In the genomic region with DNA sequence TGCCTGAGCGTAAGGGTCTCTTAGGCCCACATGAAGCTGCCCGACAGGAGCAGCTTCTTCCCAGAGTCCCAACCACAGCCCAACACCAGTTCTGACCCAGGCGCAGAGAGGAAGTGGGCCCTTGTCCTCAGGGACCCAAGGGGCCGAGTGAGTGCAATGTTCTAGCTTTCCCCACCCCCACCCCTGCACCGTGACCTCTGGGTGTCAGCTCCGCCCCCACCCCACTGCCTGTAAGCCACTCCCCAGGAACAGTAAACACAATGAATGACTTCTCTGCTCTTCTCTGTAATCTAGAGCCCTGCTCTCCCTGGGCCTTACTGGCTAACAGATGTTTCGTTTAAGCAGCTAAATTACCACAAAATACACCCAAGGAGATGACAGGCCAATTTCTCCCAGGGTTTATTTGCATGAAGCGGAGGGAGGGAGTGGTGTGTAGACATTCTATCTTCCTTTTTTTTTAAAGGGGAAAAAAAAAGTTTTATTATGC, we compare ENCODE assay signal across 7 mouse cellular contexts. TPM values are rescaled to one million over a fixed set of nuclear protein-coding genes. Genes with fewer than 3 reads are reported as not detected.
DNase-seq lines count a peak whose midpoint lies in the region; ATAC-seq and TF ChIP-seq lines count a peak whose summit lies in the region.

No protein-coding gene starts in this region.

- no peaks in the 10 kb centered on the region for H3K9me3 ChIP-seq in forebrain, embryonic 15.5 days
- H3K9me3 ChIP-seq in kidney, embryonic 15.5 days (replicated peaks) = no peaks in the 10 kb centered on the region

- DNase-seq in adipocyte (ENCODE audit: low spot score) (peak; percentile 18), MN1 (ENCODE audit: low spot score) (no peak)
- peak; percentile 54 for DNase-seq in lung, postnatal 14 days
- peak in 1 of 2 experiments; percentile 58 for DNase-seq in spleen, adult 2 months (ENCODE audit: low read depth in 1 of 2, low spot score in 2 of 2)
- no peak for DNase-seq in left cerebral cortex, adult 18-20 months (ENCODE audit: low spot score in 2 of 2)

- H3K4me1 ChIP-seq in forebrain, embryonic 15.5 days = peaks cover 55% of the 10 kb centered on the region
- H3K4me1 ChIP-seq in kidney, embryonic 15.5 days = peaks cover 76% of the 10 kb centered on the region
- H3K4me1 ChIP-seq in spleen, adult 2 months (ENCODE audit: control insufficient read depth, insufficient read depth, insufficient read length) = peaks cover 73% of the 10 kb centered on the region

- no peaks in the 10 kb centered on the region for H3K27me3 ChIP-seq in forebrain, embryonic 15.5 days
- no peaks in the 10 kb centered on the region for H3K27me3 ChIP-seq in kidney, embryonic 15.5 days
- no peaks in the 10 kb centered on the region for H3K27me3 ChIP-seq in spleen, adult 2 months (ENCODE audit: control insufficient read depth, insufficient read depth, low read length)

- WGBS in forebrain, embryonic 15.5 days = 25% methylated on average over 8 of the region's 8 CpGs
- WGBS in kidney, embryonic 15.5 days = 16% methylated on average over 8 of the region's 8 CpGs
- 12% methylated on average over 8 of the region's 8 CpGs for WGBS in spleen, adult 2 months

- peak overlapping the region; percentile 82 for H3K27ac ChIP-seq in forebrain, embryonic 15.5 days (replicated peaks)
- peak overlapping the region; percentile 83 for H3K27ac ChIP-seq in kidney, embryonic 15.5 days
- H3K27ac ChIP-seq in spleen, adult 2 months (ENCODE audit: insufficient read depth, low read length) = peak overlapping the region; percentile 93

- ATAC-seq in forebrain, embryonic 15.5 days (replicated peaks) = no peak; the same call in 1 of the 2 replicates
- ATAC-seq in kidney, embryonic 15.5 days (replicated peaks; ENCODE audit: low FRiP score) = peak; percentile 82

- H3K4me2 ChIP-seq in forebrain, embryonic 15.5 days (replicated peaks) = no peak overlapping the region
- H3K4me2 ChIP-seq in kidney, embryonic 15.5 days = peak overlapping the region; percentile 34

- no peaks in the 10 kb centered on the region for H3K36me3 ChIP-seq in forebrain, embryonic 15.5 days
- no peaks in the 10 kb centered on the region for H3K36me3 ChIP-seq in kidney, embryonic 15.5 days
- H3K36me3 ChIP-seq in spleen, adult 2 months (ENCODE audit: control insufficient read depth, insufficient read depth, low read length) = no peaks in the 10 kb centered on the region

- no peak overlapping the region for H3K4me3 ChIP-seq in forebrain, embryonic 15.5 days
- no peak overlapping the region for H3K4me3 ChIP-seq in kidney, embryonic 15.5 days (replicated peaks)
- H3K4me3 ChIP-seq in spleen, adult 2 months (ENCODE audit: extremely low read depth, insufficient read depth, insufficient read length) = peak overlapping the region; percentile 24; the same call in 1 of the 2 replicates

- no peak overlapping the region for H3K9ac ChIP-seq in forebrain, embryonic 15.5 days (replicated peaks)
- H3K9ac ChIP-seq in kidney, embryonic 15.5 days = no peak overlapping the region

- TF ChIP-seq POLR2A in spleen, adult 2 months (IDR thresholded peaks at IDR 0.05; ENCODE audit: low read depth, low read length) = no peak; the same call in 1 of the 2 replicates

- TF ChIP-seq CTCF in spleen, adult 2 months (IDR thresholded peaks at IDR 0.05; ENCODE audit: extremely low read depth, insufficient read depth, insufficient read length, insufficient replicate concordance) = no peak

RNA-seq across cellular contexts. Expression of gene Vav2, which starts 15.1 kb away (rescaled TPM):
- polyA plus RNA-seq in forebrain, embryonic 15.5 days (2015; fragmentation: Nextera tagmentation; extraction: Ambion mirVana) = 12.6 and 13.9 TPM in 2 replicates
- polyA plus RNA-seq in kidney, embryonic 15.5 days (2015; fragmentation: Nextera tagmentation; extraction: Ambion mirVana) = 7.1 and 8.3 TPM in 2 replicates
- 53.8 and 67.1 TPM in 2 replicates for polyA plus RNA-seq in spleen, adult 2 months (2012; rRNA removed)
- total RNA-seq in left cerebral cortex, adult 18-20 months (2021) = 1 to 10 TPM; 7.9 to 9.8 TPM

RNA-seq across cellular contexts. Expression of gene Brd3os, which starts 30.4 kb away (rescaled TPM):
- 30.6 and 31.5 TPM in 2 replicates for polyA plus RNA-seq in forebrain, embryonic 15.5 days (2015; fragmentation: Nextera tagmentation; extraction: Ambion mirVana)
- 10.1 and 11.2 TPM in 2 replicates for polyA plus RNA-seq in kidney, embryonic 15.5 days (2015; fragmentation: Nextera tagmentation; extraction: Ambion mirVana)
- polyA plus RNA-seq in spleen, adult 2 months (2012; rRNA removed) = 1.8 and 2.4 TPM in 2 replicates
- total RNA-seq in left cerebral cortex, adult 18-20 months (2021) = 10 to 100 TPM; 27.8 to 28.3 TPM

Comparison
In these comparisons a context has a peak if more than half of its experiments do, and no peak if none do; other contexts are left out.
1. DNase-seq: peak in adipocyte (single experiment) and lung, postnatal 14 days (single experiment); none in left cerebral cortex, adult 18-20 months (0 of 2) and MN1 (single experiment).
2. Peak in every context shown above with its lines, with median percentiles within 50 percentile points of each other: H3K27ac ChIP-seq.